Mouse (Mus musculus) layer of hippocampus, postnatal 10 days (tissue): ENCODE results near the gene Mon1a. TPM values are rescaled to one million over a fixed set of nuclear protein-coding genes. Genes with fewer than 3 reads are reported as not detected.

ENCODE experiments used
- DNase-seq, 2 experiments: peaks; one replicate each; pipeline ENCODE4 v3.0.0; 2021; ENCODE audit warnings: low spot score in 2 of 2
- total RNA-seq, 2 experiments: library from RNA; stranded (reverse); gene quantifications; 2 replicates each; pipeline ENCODE4 v1.2.3; 2021

The Mon1a gene
- total RNA-seq, 2 experiments from 2014 or later = 15.4 TPM

DNA sequence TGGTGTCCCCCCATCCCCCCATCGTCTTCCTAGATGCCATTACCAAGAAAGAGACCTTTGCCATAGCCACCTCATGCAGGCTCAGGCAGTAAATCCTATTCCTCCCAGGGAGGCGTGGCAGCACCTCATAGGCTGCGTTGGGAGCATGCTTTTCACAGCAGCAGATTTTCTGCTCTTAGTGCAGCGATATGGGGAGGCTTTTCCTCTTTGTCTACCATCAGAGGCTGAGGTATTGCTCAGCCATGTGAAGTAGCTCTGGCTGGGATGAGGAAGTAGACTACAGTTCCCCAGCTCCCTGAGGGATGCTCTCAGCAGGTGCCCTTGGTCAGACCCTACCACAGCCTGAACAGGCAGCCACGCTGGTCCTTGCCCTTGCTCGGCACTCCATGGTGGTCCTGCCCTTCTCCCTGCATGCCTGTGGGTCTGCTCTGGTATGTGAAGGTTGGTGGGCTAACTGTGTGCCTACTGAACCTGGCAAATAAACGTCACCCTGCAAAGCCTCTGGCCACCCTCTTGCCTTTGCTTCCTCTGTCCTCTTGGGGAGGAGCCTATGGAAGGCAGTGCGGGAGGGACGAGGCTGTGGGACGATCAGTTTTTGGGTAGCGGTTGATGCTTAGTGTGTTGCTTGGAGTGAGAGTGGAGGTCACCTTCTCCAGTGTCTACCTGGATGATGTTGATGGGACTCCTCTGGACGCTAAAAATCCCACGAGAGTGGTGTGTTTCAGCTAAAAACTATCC is 61.4 kb downstream of the Mon1a start:
- no peak for DNase-seq

DNA sequence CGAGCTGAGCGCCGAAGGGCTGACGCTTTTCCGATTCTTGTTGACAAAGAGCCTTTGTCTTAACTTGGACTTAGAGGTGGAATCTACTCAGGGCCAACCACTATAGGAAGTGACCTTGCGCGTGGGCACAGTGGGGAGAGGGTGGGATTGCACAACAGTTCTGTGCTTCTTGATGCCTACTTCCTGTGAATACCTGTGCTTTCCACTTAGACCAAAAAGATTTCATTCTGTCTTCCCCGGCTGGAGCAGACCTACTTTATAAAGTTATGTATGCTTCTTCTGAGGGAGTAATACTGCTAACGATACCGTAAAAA is 61.9 kb downstream of the Mon1a start, which contains the start of gene Traip:
Traip (plus strand) TSS at position 215 of the 314 bp plus-strand sequence.
- DNase-seq = no peak

DNA sequence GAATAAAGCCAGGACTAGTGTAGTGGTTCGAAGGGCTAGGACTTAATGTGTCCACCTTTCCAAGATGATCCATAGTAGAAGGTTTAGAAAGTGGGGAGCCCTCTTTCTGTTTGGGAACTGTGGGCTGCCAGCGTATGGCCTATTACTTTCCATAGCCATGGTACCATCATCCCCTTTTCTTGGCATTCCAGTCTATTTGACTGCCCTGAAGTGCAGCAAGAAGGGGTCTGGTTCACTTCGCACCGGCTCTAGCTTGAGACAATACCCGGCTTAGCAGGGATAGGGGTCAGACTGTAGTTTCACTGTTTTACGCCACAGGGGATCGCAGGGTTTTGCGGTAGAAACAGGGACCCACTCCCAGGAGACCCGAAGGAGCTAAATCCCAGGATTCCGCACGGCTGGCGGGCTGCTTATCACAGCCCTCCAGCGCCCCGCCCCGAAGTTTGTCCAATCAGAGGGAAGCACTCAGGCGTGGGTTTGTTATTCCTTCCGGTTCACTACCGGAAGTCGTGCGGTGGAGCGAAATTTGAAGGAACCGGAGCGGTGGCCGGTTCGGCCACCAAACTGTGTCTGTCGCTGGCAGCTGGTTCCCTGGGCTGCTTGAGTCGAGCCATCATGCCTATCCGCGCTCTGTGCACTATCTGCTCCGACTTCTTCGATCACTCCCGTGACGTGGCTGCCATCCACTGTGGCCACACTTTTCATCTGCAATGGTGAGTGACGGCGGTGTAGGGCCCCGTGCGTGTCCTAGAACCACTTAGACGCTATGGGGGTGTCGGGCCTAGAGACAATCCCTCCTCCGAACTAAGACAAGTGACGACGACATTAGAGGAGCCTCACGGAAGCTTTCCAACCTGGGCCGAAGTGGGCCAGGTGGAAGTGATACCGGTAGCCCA is 62.8 kb downstream of the Mon1a start:
- peak; percentile 91 to 92 for DNase-seq

Other genes starting within 250 kb of the Mon1a start
- gene Slc38a3, start 218.6 kb upstream of the Mon1a start, total RNA-seq = 100 to 1,000 TPM in 1 of 2 experiments, 10 to 100 TPM in 1; 96.5 to 109 TPM
- gene Gnat1, start 208.4 kb upstream of the Mon1a start, total RNA-seq = 1 to 10 TPM in 1 of 2 experiments, under 1 TPM in 1; 0.71 to 1.1 TPM
- 1 to 10 TPM; 6.7 to 9.1 TPM for gene Sema3f, start 177.7 kb upstream of the Mon1a start, total RNA-seq
- 100 to 1,000 TPM; 159 to 181 TPM for gene Rbm5, start 117.2 kb upstream of the Mon1a start, total RNA-seq
- gene Rbm6, start 14.9 kb upstream of the Mon1a start, total RNA-seq = 10 to 100 TPM; 59.4 to 68.4 TPM
- 1 to 10 TPM; 4.2 to 7.2 TPM for gene Mst1r, start 18.7 kb downstream of the Mon1a start, total RNA-seq
- not detected for gene Actl11, start 40.3 kb downstream of the Mon1a start, total RNA-seq
- 100 to 1,000 TPM; 441 to 473 TPM for gene Camkv, start 47.5 kb downstream of the Mon1a start, total RNA-seq
- gene Traip, start 62.0 kb downstream of the Mon1a start, total RNA-seq = 10 to 100 TPM; 19.6 to 25.9 TPM
- gene Uba7, start 87.4 kb downstream of the Mon1a start, total RNA-seq = 1 to 10 TPM; 3.7 to 4.1 TPM
- gene Gm20661, start 94.9 kb downstream of the Mon1a start, total RNA-seq = 1 to 10 TPM; 1.4 TPM
- gene Inka1, start 97.7 kb downstream of the Mon1a start, total RNA-seq = 10 to 100 TPM in 1 of 2 experiments, 1 to 10 TPM in 1; 10.0 to 10.3 TPM
- gene Cdhr4, start 104.3 kb downstream of the Mon1a start, total RNA-seq = 1 to 10 TPM; 4.1 to 4.9 TPM
- 1 to 10 TPM in 1 of 2 experiments, not detected in 1; 1.1 TPM for gene Gm20662, start 108.2 kb downstream of the Mon1a start, total RNA-seq
- 100 to 1,000 TPM; 159 to 163 TPM for gene Ip6k1, start 114.3 kb downstream of the Mon1a start, total RNA-seq
- 10 to 100 TPM; 16.0 to 18.3 TPM for gene Gmppb, start 161.1 kb downstream of the Mon1a start, total RNA-seq
- gene Amigo3, start 165.0 kb downstream of the Mon1a start, total RNA-seq = 1 to 10 TPM; 2.0 to 2.1 TPM
- gene Mst1, start 192.3 kb downstream of the Mon1a start, total RNA-seq = not detected
- gene Rnf123, start 195.2 kb downstream of the Mon1a start, total RNA-seq = 10 to 100 TPM; 82.4 to 90.0 TPM
- gene Apeh, start 206.5 kb downstream of the Mon1a start, total RNA-seq = 10 to 100 TPM; 41.0 to 46.7 TPM